Mouse (Mus musculus) spleen, embryonic (tissue): ENCODE results near the gene Gm3020.
"Not testable (repeated sequence)": the region's sequence is repeated elsewhere in the genome, so short reads cannot be mapped to it uniquely, and the experiment has no call there.

Experiments used
- CTCF ChIA-PET: fragments of 350-600 bp; sonication (Branson Sonifier 250); formaldehyde crosslinking; loops from one replicate; lab custom pipeline; 2022; lab: Charles Lee

Gene Gm3020

DNA sequence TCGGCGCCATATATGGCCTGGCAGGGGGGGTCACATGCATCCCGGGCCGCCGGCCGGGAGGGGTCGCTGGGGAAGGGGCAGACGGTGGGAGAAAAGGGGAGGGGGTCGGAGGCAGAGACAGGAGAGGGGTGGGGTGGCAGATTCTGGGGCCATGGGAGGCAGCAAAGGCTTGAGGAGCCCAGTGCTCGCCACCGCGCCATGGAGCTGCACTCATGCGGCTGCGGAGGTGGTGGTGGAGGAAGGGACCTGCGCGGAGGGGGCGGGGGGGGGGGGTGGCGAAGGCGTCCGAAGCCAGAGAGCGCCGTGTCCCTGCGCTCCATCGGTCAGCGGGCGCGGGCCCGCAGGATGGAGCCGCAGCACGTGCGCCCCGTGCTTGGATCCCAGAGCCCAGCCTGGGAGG is at the start of gene Gm3020:
Gene Gm3020 (plus strand): TSS at position 301 of the 400 bp plus-strand sequence.
- CTCF ChIA-PET = not testable (repeated sequence)

GRCm38 (mm10) chr14:3634212-3634611 is 17.6 kb upstream of the Gm3020 start, which contains the start of gene Gm3012:
Gene Gm3012, plus strand, starts transcription at chr14:3634512.
- CTCF ChIA-PET = not testable (repeated sequence)

DNA sequence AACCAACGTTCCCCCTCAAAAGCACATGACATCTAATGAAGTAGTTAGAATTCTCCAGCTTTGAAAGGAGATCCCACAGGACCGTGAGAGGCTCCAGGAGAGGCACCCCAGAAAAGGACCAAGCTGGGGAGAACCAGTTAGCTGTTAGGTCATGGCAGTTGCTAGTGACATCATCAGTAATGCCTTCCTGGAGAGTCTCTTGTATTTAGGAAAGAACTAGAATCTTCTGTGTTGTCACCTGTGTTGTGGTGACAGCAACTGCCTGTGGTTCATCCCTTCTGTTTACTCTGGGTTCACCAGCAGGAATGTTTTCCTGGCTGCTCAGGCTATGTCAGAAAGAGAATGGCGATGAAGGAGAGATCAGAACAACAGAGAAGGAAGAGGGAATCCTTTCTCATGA is 36.7 kb downstream of the Gm3020 start, which contains the start of gene Gm3043:
Gene Gm3043 (plus strand): TSS at position 301 of the 400 bp plus-strand sequence.
- CTCF ChIA-PET = not testable (repeated sequence)
